Mouse (Mus musculus): Measurements from ENCODE around the gene Leng8.

Gene Leng8

DNA sequence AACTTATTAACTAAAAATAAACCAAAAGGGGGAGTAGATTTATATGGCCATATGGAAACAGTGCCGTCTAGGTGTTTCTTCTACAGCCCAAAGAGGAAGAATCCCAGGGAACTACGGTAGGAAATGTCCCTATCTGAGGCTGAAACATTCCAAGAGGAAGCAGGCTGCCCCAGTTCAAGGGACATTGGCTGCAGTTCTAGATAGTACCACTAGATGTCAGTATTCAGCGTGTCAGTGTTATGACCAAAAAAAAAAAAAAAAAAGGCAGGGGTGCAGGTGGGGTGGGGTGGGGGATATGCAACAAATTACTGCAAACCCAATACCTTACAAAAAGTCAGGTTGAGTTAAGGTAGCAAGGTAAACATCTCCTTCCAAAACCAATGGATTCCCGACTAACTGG, 33.4 kb upstream of the Leng8 start:
- no peaks in the 10 kb centered on the region for H3K9me3 ChIP-seq (ENCODE audit: low read length)
- H3K4me1 ChIP-seq (replicated peaks; ENCODE audit: low read depth, low read length), result peaks cover 22% of the 10 kb centered on the region
- no peak overlapping the region for H3K4me3 ChIP-seq (replicated peaks; ENCODE audit: low read length)
- H3K27me3 ChIP-seq (ENCODE audit: insufficient read depth, low read length), result peaks cover 3% of the 10 kb centered on the region; the same call in 1 of the 2 replicates
- H3K36me3 ChIP-seq (ENCODE audit: insufficient read depth, low read length), result no peaks in the 10 kb centered on the region
- peak; percentile 72 for TF ChIP-seq CTCF (conservative IDR thresholded peaks at IDR 0.05; ENCODE audit: low read length)
- TF ChIP-seq NANOG (IDR thresholded peaks at IDR 0.05; ENCODE audit: borderline replicate concordance, low read length), result no peak

DNA sequence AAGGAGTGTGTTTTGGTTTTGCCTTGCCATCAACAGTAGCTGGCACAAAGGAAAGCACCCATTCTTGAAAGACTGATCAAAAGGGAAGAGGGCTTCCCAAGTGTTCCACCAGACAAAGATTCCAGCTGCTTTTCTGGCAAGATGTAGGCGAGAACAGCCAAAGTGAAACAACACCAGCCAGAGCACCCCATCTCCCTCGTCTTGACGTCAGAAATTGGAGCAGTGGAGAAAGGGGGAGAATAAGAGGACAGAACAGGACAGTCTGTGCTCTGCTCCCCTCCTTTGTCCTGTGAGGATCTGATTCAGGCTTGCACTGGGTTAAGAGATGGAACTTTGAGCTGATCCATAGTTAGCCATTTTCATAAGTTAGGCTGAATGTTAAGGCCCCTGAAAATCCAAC, 25.1 kb upstream of the Leng8 start:
- no peaks in the 10 kb centered on the region for H3K36me3 ChIP-seq (ENCODE audit: insufficient read depth, low read length)
- no peak overlapping the region for H3K4me3 ChIP-seq (replicated peaks; ENCODE audit: low read length)
- no peaks in the 10 kb centered on the region for H3K9me3 ChIP-seq (ENCODE audit: low read length)
- peaks cover 4% of the 10 kb centered on the region; the same call in 1 of the 2 replicates for H3K27me3 ChIP-seq (ENCODE audit: insufficient read depth, low read length)
- no peak for TF ChIP-seq POU5F1 (IDR thresholded peaks at IDR 0.05; ENCODE audit: borderline replicate concordance, low read length)
- no peak for TF ChIP-seq CTCF (conservative IDR thresholded peaks at IDR 0.05; ENCODE audit: low read length)
- TF ChIP-seq NANOG (IDR thresholded peaks at IDR 0.05; ENCODE audit: borderline replicate concordance, low read length), result no peak
- no peaks in the 10 kb centered on the region for H3K4me1 ChIP-seq (replicated peaks; ENCODE audit: low read depth, low read length)

DNA sequence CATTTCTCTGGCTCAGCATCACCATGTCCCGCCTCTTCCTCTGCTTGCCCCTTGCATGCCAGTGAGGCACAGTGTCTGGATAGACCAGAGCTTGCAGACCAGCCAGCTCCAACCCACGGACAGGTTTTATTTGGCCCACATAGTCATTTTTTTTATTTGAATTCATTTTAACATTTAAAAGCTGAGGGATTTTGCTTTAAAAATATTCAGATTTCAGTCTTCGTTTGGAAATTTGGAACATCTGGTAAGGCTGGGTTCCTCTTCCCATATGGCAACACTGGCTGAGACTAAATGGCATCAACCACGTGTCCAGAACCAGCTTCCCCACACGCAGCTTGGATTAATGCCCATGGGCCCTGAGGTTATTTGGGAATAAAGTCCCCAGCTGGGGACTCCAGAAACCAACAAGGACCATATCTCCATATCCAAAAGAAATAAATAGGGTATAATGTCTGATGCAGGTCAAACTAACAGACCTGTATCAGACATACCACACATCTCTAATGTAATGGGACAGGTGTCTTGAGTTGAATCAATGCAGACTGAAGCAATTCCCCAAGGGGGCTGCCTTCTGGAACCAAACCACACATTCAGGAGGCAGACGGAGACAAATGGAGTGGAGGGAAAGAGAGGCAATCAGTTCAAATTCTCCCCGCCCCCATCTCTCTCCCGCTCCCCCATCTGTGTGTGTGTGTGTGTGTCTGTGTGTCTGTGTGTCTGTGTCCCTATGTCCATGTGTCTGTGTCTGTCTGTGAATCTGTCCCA, 19.6 kb upstream of the Leng8 start:
- Histone ChIP-seq H3K27me3 (ENCODE audit: insufficient read depth, low read length) (no peaks in the 10 kb centered on the region), H3K36me3 (ENCODE audit: insufficient read depth, low read length) (no peaks in the 10 kb centered on the region), H3K4me3 (replicated peaks; ENCODE audit: low read length) (no peak overlapping the region), H3K4me1 (replicated peaks; ENCODE audit: low read depth, low read length) (peaks cover 34% of the 10 kb centered on the region), H3K9me3 (ENCODE audit: low read length) (no peaks in the 10 kb centered on the region)
- TF ChIP-seq CTCF (conservative IDR thresholded peaks at IDR 0.05; ENCODE audit: low read length), result no peak
- TF ChIP-seq POU5F1 (IDR thresholded peaks at IDR 0.05; ENCODE audit: borderline replicate concordance, low read length), result no peak
- no peak for TF ChIP-seq NANOG (IDR thresholded peaks at IDR 0.05; ENCODE audit: borderline replicate concordance, low read length)

DNA sequence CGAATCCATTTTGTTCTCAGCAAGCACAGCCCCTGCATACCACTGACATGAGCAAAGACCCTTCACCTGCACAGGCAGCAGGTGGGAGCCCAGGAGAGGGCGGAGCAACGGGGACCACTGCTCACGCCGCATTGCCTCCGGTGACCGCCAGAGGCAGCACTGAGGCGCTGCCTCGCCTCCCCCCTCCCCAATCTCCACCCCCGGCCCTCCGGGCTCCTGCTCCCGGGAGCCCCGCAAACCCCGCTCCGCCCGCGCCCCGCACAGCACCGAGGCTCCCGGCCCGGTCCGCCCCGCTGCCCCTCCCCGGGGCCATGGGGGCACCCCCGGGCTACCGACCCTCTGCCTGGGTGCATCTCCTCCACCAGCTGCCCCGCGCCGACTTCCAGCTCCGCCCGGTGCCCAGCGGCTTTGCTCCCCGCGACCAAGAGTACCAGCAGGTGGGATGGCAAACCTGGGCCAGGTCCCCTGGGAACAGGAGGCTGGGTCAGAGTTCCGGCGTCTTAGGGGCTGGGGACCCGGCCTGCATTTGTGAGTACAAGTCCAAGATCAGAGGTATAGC, 17.4 kb upstream of the Leng8 start, which contains the start of gene Ttyh1:
TSS of gene Ttyh1 (plus strand) at position 65 of the 559 bp plus-strand sequence.
- Histone ChIP-seq H3K27me3 (ENCODE audit: insufficient read depth, low read length) (no peaks in the 10 kb centered on the region), H3K4me3 (replicated peaks; ENCODE audit: low read length) (peak within 1 kb of the TSS; percentile 95), H3K4me1 (replicated peaks; ENCODE audit: low read depth, low read length) (peaks cover 53% of the 10 kb centered on the region), H3K9me3 (ENCODE audit: low read length) (no peaks in the 10 kb centered on the region), H3K36me3 (ENCODE audit: insufficient read depth, low read length) (no peaks in the 10 kb centered on the region)
- no peak for TF ChIP-seq NANOG (IDR thresholded peaks at IDR 0.05; ENCODE audit: borderline replicate concordance, low read length)
- TF ChIP-seq CTCF (conservative IDR thresholded peaks at IDR 0.05; ENCODE audit: low read length), result peak; percentile 71

DNA sequence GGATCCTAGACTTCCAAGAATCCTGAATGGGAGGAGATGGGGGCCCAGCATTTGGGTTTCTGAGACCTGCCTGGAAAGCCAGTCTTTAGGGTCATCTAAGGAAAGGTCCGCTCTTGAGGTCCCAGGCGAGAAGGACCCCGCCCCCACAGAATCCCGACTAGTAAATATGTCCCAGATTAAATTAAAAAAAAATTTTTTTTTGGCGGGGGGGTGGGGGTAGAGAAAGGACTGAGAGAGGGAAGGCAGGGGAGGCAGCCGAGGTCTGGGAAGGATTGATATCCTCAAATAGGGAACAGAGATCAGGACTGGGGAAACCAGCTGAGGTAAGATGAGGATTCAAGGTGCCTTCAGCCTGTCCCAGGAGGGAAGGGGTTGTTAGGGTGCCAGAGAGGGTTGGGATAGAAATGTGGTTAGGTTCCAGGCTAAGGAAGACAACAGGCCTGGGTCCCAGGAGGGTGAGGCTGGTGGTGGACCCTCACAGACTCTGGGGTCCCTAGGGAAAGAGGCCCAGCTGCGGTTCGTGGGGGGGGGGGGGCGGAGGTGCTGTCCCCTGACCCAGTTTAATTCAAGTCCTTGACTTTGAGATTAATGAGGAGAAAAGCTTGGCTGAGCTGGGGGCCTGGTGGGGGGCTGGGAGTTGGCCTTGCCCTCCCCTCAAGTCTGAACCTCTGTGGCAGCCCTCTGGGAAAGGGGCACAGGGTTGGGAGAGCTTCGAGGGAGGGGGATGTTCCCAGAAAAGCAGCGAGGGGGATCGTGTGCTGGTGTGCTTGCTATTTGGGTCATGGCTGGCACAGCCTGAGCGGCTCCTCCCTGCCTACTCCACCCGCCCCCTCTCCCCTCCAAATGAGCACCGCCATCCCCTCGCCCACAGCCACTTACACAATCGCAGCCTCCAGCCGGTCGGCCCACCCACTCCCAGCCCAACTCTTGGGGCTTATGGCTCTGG, 16.6 kb upstream of the Leng8 start:
- Histone ChIP-seq H3K4me3 (replicated peaks; ENCODE audit: low read length) (peak overlapping the region; percentile 95), H3K27me3 (ENCODE audit: insufficient read depth, low read length) (no peaks in the 10 kb centered on the region), H3K9me3 (ENCODE audit: low read length) (no peaks in the 10 kb centered on the region), H3K4me1 (replicated peaks; ENCODE audit: low read depth, low read length) (peaks cover 61% of the 10 kb centered on the region), H3K36me3 (ENCODE audit: insufficient read depth, low read length) (no peaks in the 10 kb centered on the region)
- TF ChIP-seq NANOG (IDR thresholded peaks at IDR 0.05; ENCODE audit: borderline replicate concordance, low read length) (no peak), CTCF (conservative IDR thresholded peaks at IDR 0.05; ENCODE audit: low read length) (no peak), POU5F1 (IDR thresholded peaks at IDR 0.05; ENCODE audit: borderline replicate concordance, low read length) (no peak)

DNA sequence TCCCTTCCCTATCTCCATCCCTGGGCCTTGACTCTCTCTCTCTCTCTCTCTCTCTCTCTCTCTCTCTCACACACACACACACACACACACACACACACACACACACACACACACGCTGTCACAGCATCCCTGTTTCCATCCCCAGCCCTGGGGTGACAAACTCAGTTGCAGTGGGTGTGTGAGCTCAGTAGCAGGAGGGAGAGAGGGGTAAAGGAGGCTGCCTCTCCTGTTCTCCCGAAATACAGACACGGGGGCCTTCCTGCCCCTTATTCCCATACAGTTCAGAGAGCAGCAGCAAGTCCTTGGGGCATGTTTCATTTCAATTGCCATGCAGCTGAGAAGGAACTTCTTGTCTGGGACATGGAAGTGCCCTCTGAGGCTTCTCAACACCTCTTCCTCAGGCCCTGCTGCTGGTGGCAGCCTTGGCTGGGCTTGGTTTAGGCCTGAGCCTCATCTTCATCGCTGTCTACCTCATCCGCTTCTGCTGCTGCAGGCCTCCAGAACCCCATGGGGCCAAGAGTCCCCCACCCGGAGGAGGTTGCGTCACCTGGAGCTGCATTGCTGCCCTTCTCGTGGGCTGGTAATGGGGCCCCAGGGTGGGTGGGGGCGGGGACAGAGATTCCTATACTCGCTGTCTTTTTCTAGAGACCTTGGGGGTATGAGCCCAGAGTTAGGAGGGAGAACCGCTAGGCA, 14.6 kb upstream of the Leng8 start:
- peak overlapping the region; percentile 75; the same call in 1 of the 2 replicates for H3K4me3 ChIP-seq (replicated peaks; ENCODE audit: low read length)
- peaks cover 7% of the 10 kb centered on the region; the same call in 1 of the 2 replicates for H3K36me3 ChIP-seq (ENCODE audit: insufficient read depth, low read length)
- peaks cover 81% of the 10 kb centered on the region for H3K4me1 ChIP-seq (replicated peaks; ENCODE audit: low read depth, low read length)
- H3K27me3 ChIP-seq (ENCODE audit: insufficient read depth, low read length), result no peaks in the 10 kb centered on the region
- no peaks in the 10 kb centered on the region for H3K9me3 ChIP-seq (ENCODE audit: low read length)
- no peak for TF ChIP-seq NANOG (IDR thresholded peaks at IDR 0.05; ENCODE audit: borderline replicate concordance, low read length)
- no peak for TF ChIP-seq CTCF (conservative IDR thresholded peaks at IDR 0.05; ENCODE audit: low read length)
- TF ChIP-seq POU5F1 (IDR thresholded peaks at IDR 0.05; ENCODE audit: borderline replicate concordance, low read length), result no peak

DNA sequence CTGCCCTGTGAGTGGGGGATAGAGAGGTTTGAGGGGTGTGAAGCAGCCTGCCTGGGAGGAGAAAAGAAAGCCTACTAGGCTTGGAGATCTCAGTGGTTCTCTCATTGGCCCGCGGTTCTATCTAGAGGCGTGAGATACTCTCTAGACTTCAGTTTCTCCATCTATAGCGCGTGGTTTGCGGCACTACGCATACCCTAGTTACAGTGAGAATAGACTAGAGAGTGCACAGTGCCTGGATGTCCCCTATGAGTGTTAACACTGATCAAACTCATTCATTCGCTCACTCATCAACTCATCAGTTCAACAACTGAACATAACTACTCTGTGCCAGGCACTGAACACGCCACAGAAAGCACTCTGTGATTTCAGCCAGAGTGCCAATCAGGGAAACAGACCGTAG, 14.1 kb upstream of the Leng8 start:
- H3K4me3 ChIP-seq (replicated peaks; ENCODE audit: low read length), result peak overlapping the region; percentile 75
- no peak for TF ChIP-seq NANOG (IDR thresholded peaks at IDR 0.05; ENCODE audit: borderline replicate concordance, low read length)
- no peak for TF ChIP-seq POU5F1 (IDR thresholded peaks at IDR 0.05; ENCODE audit: borderline replicate concordance, low read length)
- no peak for TF ChIP-seq CTCF (conservative IDR thresholded peaks at IDR 0.05; ENCODE audit: low read length)
- H3K27me3 ChIP-seq (ENCODE audit: insufficient read depth, low read length), result no peaks in the 10 kb centered on the region
- H3K36me3 ChIP-seq (ENCODE audit: insufficient read depth, low read length), result peaks cover 12% of the 10 kb centered on the region
- H3K4me1 ChIP-seq (replicated peaks; ENCODE audit: low read depth, low read length), result peaks cover 87% of the 10 kb centered on the region
- H3K9me3 ChIP-seq (ENCODE audit: low read length), result no peaks in the 10 kb centered on the region

Measured in E14TG2a.4 (cell line).